Mouse (Mus musculus) intestine, embryonic 14.5 days (tissue): ENCODE data around the gene Tap1. TPM values are rescaled to one million over a fixed set of nuclear protein-coding genes. Genes with fewer than 3 reads are reported as not detected.

ENCODE experiments used
- ATAC-seq: fragments of 200-750 bp; cut with Nextera tagmentation; replicated peaks from 2 replicates; pipeline ENCODE4 v1.8.0; 2017; ENCODE audit warnings: low read depth, moderate number of reproducible peaks, moderate TSS enrichment, moderate library complexity; ENCODE audit not compliant: low FRiP score, low TSS enrichment
- DNase-seq: peaks from one replicate; pipeline ENCODE4 v3.0.0-alpha.2; 2018; ENCODE audit warnings: low spot score
- H3K27ac ChIP-seq: fragments of 300-500 bp; sonication (generic); 2 replicates; pipeline ENCODE4 v1.5.1; 2014; ENCODE audit warnings: low read depth, mild to moderate bottlenecking, control low read depth
- H3K27me3 ChIP-seq: fragments of 300-500 bp; sonication (generic); replicated peaks from 2 replicates; pipeline ENCODE4 v1.6.1; 2014; ENCODE audit warnings: low read length, control low read depth; ENCODE audit not compliant: control insufficient read depth, insufficient read depth
- H3K36me3 ChIP-seq: fragments of 300-500 bp; sonication (generic); 2 replicates; pipeline ENCODE4 v1.6.1; 2014; ENCODE audit warnings: low read length, control low read depth; ENCODE audit not compliant: control insufficient read depth, insufficient read depth
- H3K4me1 ChIP-seq: fragments of 300-500 bp; sonication (generic); replicated peaks from 2 replicates; pipeline ENCODE4 v1.6.1; 2014; ENCODE audit warnings: low read length, control low read depth, mixed read lengths; ENCODE audit not compliant: control insufficient read depth, insufficient read depth
- H3K4me2 ChIP-seq: fragments of 300-500 bp; sonication (generic); 2 replicates; pipeline ENCODE4 v1.6.1; 2014; ENCODE audit warnings: low read length
- H3K4me3 ChIP-seq: fragments of 300-500 bp; sonication (generic); 2 replicates; pipeline ENCODE4 v1.5.1; 2014; ENCODE audit warnings: low read depth, low read length, control low read depth, mixed read lengths
- H3K9ac ChIP-seq: fragments of 300-500 bp; sonication (generic); 2 replicates; pipeline ENCODE4 v1.6.1; 2014; ENCODE audit warnings: mild to moderate bottlenecking, low read length
- H3K9me3 ChIP-seq: fragments of 300-500 bp; sonication (generic); 2 replicates; pipeline ENCODE4 v1.6.1; 2016; ENCODE audit warnings: low read length, control low read depth; ENCODE audit not compliant: control insufficient read depth
- WGBS: fragments of 180-500 bp; shearing (Covaris S2); extraction: QIAGEN DNeasy Blood & Tissue Kit; methylation state at CpG from one replicate; pipeline ENCODE4 v1.1.7; 2014; 5-methylcytosine and 5-hydroxymethylcytosine counted together
- polyA plus RNA-seq: library from polyadenylated mRNA; unstranded; fragments of >200 nt; fragmentation: Nextera tagmentation; extraction: Ambion mirVana; gene quantifications from 2 replicates; pipeline ENCODE4 v1.2.1, GENCODE M21; 2014

The Tap1 gene
- polyA plus RNA-seq, 1 experiment from 2014 or later: 4.9 TPM

GRCm38 (mm10) chr17:34204303-34205010 lies 17.1 kb downstream of the Tap1 start:
- H3K9me3 ChIP-seq: no peaks in the 10 kb centered on the region
- whole genome bisulfite sequencing: under 1% methylated on average over 44 of the region's 44 CpGs
- peaks cover 32% of the 10 kb centered on the region for H3K27me3 ChIP-seq
- H3K36me3 ChIP-seq: no peaks in the 10 kb centered on the region
- ATAC-seq (peak; percentile 68; the same call in 1 of the 2 replicates), DNase-seq (peak; percentile 96)
- H3K9ac ChIP-seq: peak overlapping the region; percentile 58
- H3K27ac ChIP-seq: no peak overlapping the region
- H3K4me1 ChIP-seq: peaks cover 5% of the 10 kb centered on the region; the same call in 1 of the 2 replicates
- H3K4me3 ChIP-seq: peak overlapping the region; percentile 59
- peak overlapping the region; percentile 91 for H3K4me2 ChIP-seq

GRCm38 (mm10) chr17:34205021-34205745 lies 17.8 kb downstream of the Tap1 start:
- no peak for ATAC-seq
- Histone ChIP-seq H3K9ac (peak overlapping the region; percentile 58), H3K36me3 (no peaks in the 10 kb centered on the region), H3K9me3 (0 out of 2 replicates have a peak, but pooled peaks cover 3% of the 10 kb centered on the region), H3K4me3 (peak overlapping the region; percentile 59), H3K27me3 (peaks cover 32% of the 10 kb centered on the region), H3K27ac (no peak overlapping the region), H3K4me2 (peak overlapping the region; percentile 91), H3K4me1 (peaks cover 5% of the 10 kb centered on the region; the same call in 1 of the 2 replicates)
- DNase-seq: no peak
- WGBS: 13% methylated on average over 18 of the region's 18 CpGs

- Histone ChIP-seq H3K9ac (no peak overlapping the region), H3K4me2 (no peak overlapping the region), H3K4me3 (no peak overlapping the region), H3K27ac (no peak overlapping the region), H3K27me3 (peaks cover 32% of the 10 kb centered on the region), H3K36me3 (no peaks in the 10 kb centered on the region), H3K4me1 (peaks cover 5% of the 10 kb centered on the region; the same call in 1 of the 2 replicates), H3K9me3 (0 out of 2 replicates have a peak, but pooled peaks cover 3% of the 10 kb centered on the region)
- WGBS: 14% methylated on average over 9 of the region's 9 CpGs
- ATAC-seq (no peak), DNase-seq (no peak)
Measured at GRCm38 (mm10) chr17:34205746-34206176, 18.4 kb downstream of the Tap1 start.

- Histone ChIP-seq H3K27ac (no peak overlapping the region), H3K36me3 (no peaks in the 10 kb centered on the region), H3K4me2 (no peak overlapping the region), H3K4me1 (peaks cover 5% of the 10 kb centered on the region; the same call in 1 of the 2 replicates), H3K4me3 (no peak overlapping the region), H3K27me3 (peaks cover 37% of the 10 kb centered on the region), H3K9ac (no peak overlapping the region), H3K9me3 (0 out of 2 replicates have a peak, but pooled peaks cover 3% of the 10 kb centered on the region)
- 84% methylated on average over 5 of the region's 5 CpGs for WGBS
- no peak for ATAC-seq
- DNase-seq: no peak
Measured at GRCm38 (mm10) chr17:34206731-34207130, 19.4 kb downstream of the Tap1 start.

- 0 out of 2 replicates have a peak, but pooled peaks cover 3% of the 10 kb centered on the region for H3K9me3 ChIP-seq
- no peak overlapping the region for H3K4me2 ChIP-seq
- no peak overlapping the region for H3K27ac ChIP-seq
- H3K36me3 ChIP-seq: no peaks in the 10 kb centered on the region
- ATAC-seq (no peak), DNase-seq (no peak)
- peaks cover 45% of the 10 kb centered on the region for H3K27me3 ChIP-seq
- peaks cover 5% of the 10 kb centered on the region; the same call in 1 of the 2 replicates for H3K4me1 ChIP-seq
- no peak overlapping the region for H3K9ac ChIP-seq
- WGBS: 64% methylated on average over 3 of the region's 3 CpGs
- H3K4me3 ChIP-seq: no peak overlapping the region
Measured at GRCm38 (mm10) chr17:34207456-34207855, 20.1 kb downstream of the Tap1 start.

GRCm38 (mm10) chr17:34207866-34208265 lies 20.5 kb downstream of the Tap1 start:
- peaks cover 5% of the 10 kb centered on the region; the same call in 1 of the 2 replicates for H3K4me1 ChIP-seq
- no peak overlapping the region for H3K4me3 ChIP-seq
- ATAC-seq (no peak), DNase-seq (no peak)
- H3K9ac ChIP-seq: no peak overlapping the region
- H3K36me3 ChIP-seq: no peaks in the 10 kb centered on the region
- peaks cover 49% of the 10 kb centered on the region for H3K27me3 ChIP-seq
- 96% methylated on average over 9 of the region's 9 CpGs for WGBS
- H3K27ac ChIP-seq: no peak overlapping the region
- H3K4me2 ChIP-seq: no peak overlapping the region
- 0 out of 2 replicates have a peak, but pooled peaks cover 3% of the 10 kb centered on the region for H3K9me3 ChIP-seq

GRCm38 (mm10) chr17:34208421-34208820 lies 21.1 kb downstream of the Tap1 start:
- no peak overlapping the region for H3K4me2 ChIP-seq
- 18% methylated on average over 10 of the region's 10 CpGs for WGBS
- 0 out of 2 replicates have a peak, but pooled peaks cover 3% of the 10 kb centered on the region for H3K9me3 ChIP-seq
- H3K27me3 ChIP-seq: peaks cover 50% of the 10 kb centered on the region
- H3K9ac ChIP-seq: no peak overlapping the region
- DNase-seq (no peak), ATAC-seq (no peak)
- no peaks in the 10 kb centered on the region for H3K36me3 ChIP-seq
- no peak overlapping the region for H3K27ac ChIP-seq
- H3K4me1 ChIP-seq: peaks cover 5% of the 10 kb centered on the region; the same call in 1 of the 2 replicates
- H3K4me3 ChIP-seq: no peak overlapping the region

GRCm38 (mm10) chr17:34209680-34210079 lies 22.3 kb downstream of the Tap1 start:
- Histone ChIP-seq H3K27me3 (peaks cover 58% of the 10 kb centered on the region), H3K9me3 (0 out of 2 replicates have a peak, but pooled peaks cover 3% of the 10 kb centered on the region), H3K4me1 (peaks cover 5% of the 10 kb centered on the region; the same call in 1 of the 2 replicates), H3K4me2 (no peak overlapping the region), H3K36me3 (no peaks in the 10 kb centered on the region), H3K4me3 (no peak overlapping the region), H3K9ac (no peak overlapping the region), H3K27ac (no peak overlapping the region)
- DNase-seq: no peak
- no peak for ATAC-seq
- 51% methylated on average over 3 of the region's 3 CpGs for WGBS
